ENCODE assay signal across 13 mouse cellular contexts in the genomic region with DNA sequence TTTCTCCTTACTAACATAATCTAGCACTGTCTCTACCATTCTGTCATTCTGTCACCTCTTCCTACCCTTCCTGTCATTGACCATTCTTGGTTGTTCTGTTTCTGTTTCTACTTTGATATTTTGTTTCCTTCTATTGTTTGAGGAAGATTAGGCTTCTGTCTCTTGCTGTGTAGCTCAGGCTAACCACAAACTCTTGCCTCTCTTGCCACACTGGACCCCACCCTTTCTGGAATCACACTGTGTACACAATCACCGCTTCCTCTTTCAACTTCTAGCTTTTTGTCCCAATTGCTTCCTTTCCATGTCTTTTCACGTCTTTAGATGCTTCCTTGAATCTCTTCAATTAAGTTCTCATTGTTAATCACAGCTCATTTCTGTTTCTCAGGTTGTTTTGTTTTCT.
A peak's percentile ranks its signal among the peaks of the same experiment; 100 is the strongest.
DNase-seq lines count a peak whose midpoint lies in the region; ATAC-seq and TF ChIP-seq lines count a peak whose summit lies in the region.
"Had no signal": no experiment of that assay in that cellular context is flagged by ENCODE, and none has a peak within 500 bp of the region (broad histone marks: within the 10 kb centered on the region; RNA-seq: fewer than 3 reads in every experiment).

No protein-coding gene starts in this region.

- no peaks in the 10 kb centered on the region for H3K36me3 ChIP-seq in forebrain, embryonic 11.5 days (ENCODE audit: control insufficient read depth, insufficient read depth, low read length)
- no peaks in the 10 kb centered on the region for H3K36me3 ChIP-seq in forebrain, embryonic 16.5 days (ENCODE audit: control insufficient read depth, insufficient read depth)
- no peaks in the 10 kb centered on the region for H3K36me3 ChIP-seq in kidney, embryonic 14.5 days (ENCODE audit: control insufficient read depth, insufficient read depth, low read length)
- H3K36me3 ChIP-seq: embryonic facial prominence, embryonic 10.5 days; liver, embryonic 15.5 days had no signal

- 0 out of 2 replicates have a peak overlapping the region, but pooled peaks have one; percentile 90 for H3K27ac ChIP-seq in forebrain, embryonic 11.5 days (ENCODE audit: low read depth, low read length)
- H3K27ac ChIP-seq in forebrain, embryonic 16.5 days (ENCODE audit: low read length): no peak overlapping the region
- H3K27ac ChIP-seq in layer of hippocampus, adult 2 months: peak overlapping the region; percentile 88; the same call in 1 of the 2 replicates
- H3K27ac ChIP-seq in kidney, embryonic 14.5 days (ENCODE audit: low read depth, low read length): no peak overlapping the region
- H3K27ac ChIP-seq: liver, embryonic 15.5 days had no signal

- no peak for ATAC-seq in forebrain, embryonic 11.5 days (replicated peaks; ENCODE audit: low FRiP score)
- ATAC-seq in forebrain, embryonic 16.5 days: no peak
- peak; percentile 87 for ATAC-seq in megakaryocyte, adult 5-6 weeks (ENCODE audit: poor library complexity, severe bottlenecking)
- ATAC-seq in cerebellum, adult (ENCODE audit: insufficient number of reproducible peaks, low FRiP score, low TSS enrichment): no peak
- ATAC-seq in kidney, embryonic 14.5 days (ENCODE audit: low FRiP score, low TSS enrichment): no peak

- no peak for DNase-seq in forebrain, embryonic 11.5 days (ENCODE audit: low spot score)
- DNase-seq in layer of hippocampus, adult 2 months (ENCODE audit: low spot score in 2 of 2): no peak
- no peak for DNase-seq in layer of hippocampus, adult 18-20 months (ENCODE audit: low spot score in 2 of 2)
- DNase-seq in 416B (ENCODE audit: low read depth): peak; percentile 2
- DNase-seq: cerebellum, adult 8-10 months; gastrocnemius, postnatal 36 days; kidney, postnatal 36 days had no signal

- WGBS in forebrain, embryonic 11.5 days: 82% methylated on average over 2 of the region's 2 CpGs
- 81% methylated on average over 2 of the region's 2 CpGs for WGBS in forebrain, embryonic 16.5 days
- 81% methylated on average over 2 of the region's 2 CpGs for WGBS in kidney, embryonic 14.5 days

- H3K27me3 ChIP-seq in forebrain, embryonic 11.5 days (ENCODE audit: control insufficient read depth, insufficient read depth, low read length): no peaks in the 10 kb centered on the region
- no peaks in the 10 kb centered on the region for H3K27me3 ChIP-seq in forebrain, embryonic 16.5 days (replicated peaks; ENCODE audit: control insufficient read depth, insufficient read depth, low read length)
- no peaks in the 10 kb centered on the region for H3K27me3 ChIP-seq in kidney, embryonic 14.5 days (ENCODE audit: control insufficient read depth, insufficient read depth, low read length)
- H3K27me3 ChIP-seq: liver, embryonic 15.5 days had no signal

- no peak for TF ChIP-seq CTCF in layer of hippocampus, adult 2 months (conservative IDR thresholded peaks at IDR 0.05)

- H3K4me1 ChIP-seq in forebrain, embryonic 11.5 days (replicated peaks; ENCODE audit: control insufficient read depth, insufficient read depth, low read length): peaks cover 14% of the 10 kb centered on the region
- peaks cover 24% of the 10 kb centered on the region for H3K4me1 ChIP-seq in forebrain, embryonic 16.5 days (replicated peaks; ENCODE audit: control insufficient read depth, insufficient read depth, low read length)
- 0 out of 2 replicates have a peak, but pooled peaks cover 3% of the 10 kb centered on the region for H3K4me1 ChIP-seq in kidney, embryonic 14.5 days (ENCODE audit: control insufficient read depth, insufficient read depth, low read length)

- H3K9me3 ChIP-seq in forebrain, embryonic 11.5 days (ENCODE audit: control insufficient read depth, low read length): no peaks in the 10 kb centered on the region
- no peaks in the 10 kb centered on the region for H3K9me3 ChIP-seq in forebrain, embryonic 16.5 days (ENCODE audit: control insufficient read depth, low read length)
- no peaks in the 10 kb centered on the region for H3K9me3 ChIP-seq in kidney, embryonic 14.5 days (ENCODE audit: control insufficient read depth, low read length)
- H3K9me3 ChIP-seq: embryonic facial prominence, embryonic 10.5 days; liver, embryonic 15.5 days had no signal

- no peak overlapping the region for H3K4me2 ChIP-seq in forebrain, embryonic 11.5 days (ENCODE audit: low read depth, low read length, severe bottlenecking)
- H3K4me2 ChIP-seq in forebrain, embryonic 16.5 days (ENCODE audit: low read length): no peak overlapping the region
- H3K4me2 ChIP-seq in kidney, embryonic 14.5 days (replicated peaks; ENCODE audit: low read depth, low read length): no peak overlapping the region
- H3K4me2 ChIP-seq: liver, embryonic 15.5 days had no signal

- H3K4me3 ChIP-seq in forebrain, embryonic 11.5 days (ENCODE audit: low read depth, low read length): no peak overlapping the region
- H3K4me3 ChIP-seq in forebrain, embryonic 16.5 days (replicated peaks; ENCODE audit: low read length): no peak overlapping the region
- H3K4me3 ChIP-seq in layer of hippocampus, adult 2 months: no peak overlapping the region
- H3K4me3 ChIP-seq in kidney, embryonic 14.5 days (ENCODE audit: low read length): no peak overlapping the region
- H3K4me3 ChIP-seq: embryonic facial prominence, embryonic 10.5 days; liver, embryonic 15.5 days had no signal

- no peak overlapping the region for H3K9ac ChIP-seq in forebrain, embryonic 11.5 days (ENCODE audit: low read length)
- no peak overlapping the region for H3K9ac ChIP-seq in forebrain, embryonic 16.5 days (replicated peaks; ENCODE audit: low read depth, low read length)
- H3K9ac ChIP-seq in kidney, embryonic 14.5 days (ENCODE audit: low read depth, low read length): no peak overlapping the region
- H3K9ac ChIP-seq: liver, embryonic 15.5 days had no signal

Comparison
In these comparisons a context has a peak if more than half of its experiments do, and no peak if none do; other contexts are left out.
1. H3K27ac ChIP-seq: peak in forebrain, embryonic 11.5 days (single experiment) and layer of hippocampus, adult 2 months (single experiment); none in forebrain, embryonic 16.5 days (single experiment) and kidney, embryonic 14.5 days (single experiment).